Mouse (Mus musculus) ES-E14 (cell line): ENCODE measurements at regions not wholly inside any gene's neighbourhood (a gene's known extent, or its start where the extent isn't known, plus 50 kb on each side); places are given as distances from the start of the nearest gene placed in this dataset.

Experiments
- CHD2 ChIP-seq: IDR thresholded peaks from 2 replicates; pipeline ENCODE4 v1.6.1; 2014; ENCODE audit warnings: mild to moderate bottlenecking, low read depth, low read length, inconsistent platforms
- HCFC1 ChIP-seq: IDR thresholded peaks from 2 replicates; pipeline ENCODE4 v1.6.1; 2012; ENCODE audit warnings: low read length, inconsistent platforms, borderline replicate concordance; ENCODE audit not compliant: insufficient read depth
- MAFK ChIP-seq: IDR thresholded peaks from 2 replicates; pipeline ENCODE4 v1.6.1; 2014; ENCODE audit warnings: mild to moderate bottlenecking, low read depth, low read length, inconsistent platforms; ENCODE audit not compliant: insufficient read depth
- ZC3H11A ChIP-seq: IDR thresholded peaks from 2 replicates; pipeline ENCODE4 v1.6.1; 2012; ENCODE audit warnings: low read depth, mild to moderate bottlenecking, inconsistent platforms, low read length, borderline replicate concordance
- ZNF384 ChIP-seq: IDR thresholded peaks from 2 replicates; pipeline ENCODE4 v1.6.1; 2012; ENCODE audit warnings: low read depth, low read length, inconsistent platforms

DNA sequence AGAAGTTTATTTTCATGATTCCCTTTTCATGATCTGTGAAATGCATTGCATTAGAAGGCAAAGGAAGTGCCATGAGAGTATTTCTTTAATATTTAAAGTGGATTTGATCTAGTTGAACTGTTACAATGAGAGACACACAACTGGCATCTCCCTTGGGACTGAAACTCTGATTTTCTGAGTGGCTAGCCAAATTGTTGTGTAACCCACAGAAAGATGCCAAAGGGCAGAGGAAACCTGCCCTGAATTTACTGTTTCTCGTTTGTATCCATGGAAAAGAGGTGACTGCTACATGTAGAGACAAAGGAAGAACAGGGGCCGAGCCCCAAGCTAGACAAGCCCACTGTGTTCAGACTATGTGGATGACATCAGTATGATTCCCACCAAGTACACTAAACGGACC, 360.4 kb upstream of the Cited2 start:
- TF ChIP-seq ZNF384 (no peak), ZC3H11A (no peak), HCFC1 (no peak), CHD2 (no peak), MAFK (no peak)
